Mouse (Mus musculus): Measurements from ENCODE around the gene Klhdc1. TPM values are rescaled to one million over a fixed set of nuclear protein-coding genes. Genes with fewer than 3 reads are reported as not detected.

Gene Klhdc1
- total RNA-seq, 2 experiments from 2014 or later, result 20.4 to 22.5 TPM

DNA sequence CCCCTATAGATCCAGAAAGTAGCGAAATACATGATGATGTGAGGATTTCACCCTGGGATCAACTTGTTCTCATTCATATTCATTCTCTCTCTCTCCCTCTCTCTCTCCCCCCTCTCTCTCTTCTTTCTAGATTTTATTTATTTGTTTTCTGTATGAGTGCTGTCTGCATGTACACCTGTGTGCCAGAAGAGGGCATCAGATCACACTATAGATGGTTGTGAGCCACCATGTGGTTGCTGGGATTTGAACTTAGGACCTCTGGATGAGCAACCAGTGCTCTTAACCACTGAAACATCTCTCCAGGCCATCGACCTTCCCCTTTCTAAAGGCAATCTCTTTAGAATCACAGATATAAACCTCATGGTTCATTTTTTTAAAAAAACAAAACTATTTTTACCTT is 32.5 kb upstream of the Klhdc1 start:
- no peak overlapping the region for H3K27ac ChIP-seq
- intact Hi-C loops (cut with DNase I), result no loop called here
- no peak for DNase-seq (ENCODE audit: extremely low spot score in 1 of 2, low spot score in 2 of 2)
- no peak; the same call in 1 of the 2 replicates for TF ChIP-seq CTCF (IDR thresholded peaks at IDR 0.05)
- H3K4me3 ChIP-seq, result no peak overlapping the region

DNA sequence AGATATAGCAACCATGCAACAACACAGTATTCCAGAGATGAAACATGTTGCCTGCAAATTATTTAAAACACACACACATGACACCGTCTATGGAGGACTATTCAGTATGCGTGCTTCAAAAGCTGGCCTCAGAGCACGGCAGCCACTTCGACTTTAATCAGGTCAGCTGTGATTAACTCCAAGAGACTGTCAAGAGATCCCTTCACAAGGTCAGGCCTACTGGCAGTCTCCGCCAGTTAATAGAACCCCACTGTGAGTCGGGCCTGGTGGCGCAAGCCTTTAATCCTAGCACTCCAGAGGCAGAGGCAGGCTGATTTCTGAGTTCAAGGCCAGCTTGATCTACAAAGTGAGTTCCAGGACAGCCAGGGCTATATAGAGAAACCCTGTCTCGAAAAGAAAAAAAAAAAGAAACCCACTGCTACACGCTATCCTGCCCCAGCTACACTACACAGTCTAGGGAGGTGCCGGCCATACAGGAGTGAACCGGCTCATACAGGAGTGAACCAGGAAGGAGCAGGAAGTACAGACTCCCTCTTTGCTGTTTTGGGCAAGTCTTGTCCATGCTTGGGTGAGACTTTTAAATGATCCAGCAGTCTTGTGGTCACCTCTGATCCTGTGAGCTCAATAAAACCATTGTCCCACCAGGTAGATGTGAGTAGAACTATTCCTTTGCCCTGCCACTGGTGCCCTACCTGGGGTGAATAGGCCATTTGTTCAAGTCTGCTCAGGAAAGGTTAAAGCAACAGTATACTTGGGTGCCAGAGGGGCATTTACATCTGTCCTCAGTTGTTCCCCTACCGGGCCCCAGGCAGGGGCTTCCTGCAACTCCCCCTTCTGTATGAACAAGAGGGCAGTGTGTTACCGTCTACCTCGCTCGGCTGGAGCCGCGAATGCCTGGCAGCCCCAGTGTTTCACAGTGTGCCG is 30.7 kb upstream of the Klhdc1 start:
- TF ChIP-seq CTCF (IDR thresholded peaks at IDR 0.05), result no peak
- intact Hi-C loops (cut with DNase I), result no loop called here
- Histone ChIP-seq H3K4me3 (no peak overlapping the region), H3K27ac (no peak overlapping the region)
- DNase-seq (ENCODE audit: extremely low spot score in 1 of 2, low spot score in 2 of 2), result no peak

DNA sequence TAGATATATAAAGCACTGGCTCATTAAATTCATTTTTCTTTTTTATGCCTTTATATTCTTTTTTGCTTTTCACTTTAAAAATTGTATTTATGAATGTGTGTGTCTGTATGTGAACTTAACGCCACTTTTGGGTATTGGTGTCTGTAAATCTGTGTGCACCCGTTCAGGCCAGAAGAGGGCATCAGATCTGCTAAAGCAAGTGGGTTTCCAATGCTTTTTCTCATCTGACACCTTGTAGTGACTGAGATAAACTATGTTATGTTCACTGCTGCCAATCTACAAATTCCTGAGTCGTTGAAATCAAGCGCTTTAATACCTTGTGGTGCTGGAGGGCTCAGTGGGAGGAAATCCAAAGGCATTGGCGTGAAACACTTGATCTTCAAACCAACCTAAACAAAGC is 29.9 kb upstream of the Klhdc1 start:
- Histone ChIP-seq H3K4me3 (no peak overlapping the region), H3K27ac (no peak overlapping the region)
- peak; percentile 43 for TF ChIP-seq CTCF (IDR thresholded peaks at IDR 0.05)
- intact Hi-C loops (cut with DNase I), result no loop called here
- DNase-seq (ENCODE audit: extremely low spot score in 1 of 2, low spot score in 2 of 2), result no peak

DNA sequence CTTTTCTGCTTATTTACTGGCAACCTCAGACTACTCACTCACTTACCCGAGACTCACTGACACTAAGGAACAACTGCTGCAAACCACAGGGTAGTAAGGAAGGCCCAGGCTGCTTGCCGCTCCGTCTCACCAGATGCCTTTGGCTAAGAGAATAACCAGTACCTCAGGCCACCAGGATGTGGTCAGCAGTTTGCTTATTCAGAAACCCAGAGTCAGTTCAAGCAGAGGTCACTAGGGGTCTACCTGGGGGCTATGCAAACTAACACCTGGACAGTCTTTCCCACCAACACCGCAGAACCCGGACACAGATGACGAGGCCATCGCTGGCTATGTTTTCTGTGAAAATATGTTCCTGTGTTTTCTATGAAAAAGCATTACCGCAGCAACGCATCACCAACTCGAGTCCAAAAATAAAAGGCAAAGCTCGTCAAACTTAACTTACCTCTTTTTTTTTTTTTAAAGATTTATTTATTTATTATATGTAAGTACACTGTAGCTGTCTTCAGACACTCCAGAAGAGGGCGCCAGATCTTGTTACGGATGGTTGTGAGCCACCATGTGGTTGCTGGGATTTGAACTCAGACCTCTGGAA is 27.7 kb upstream of the Klhdc1 start:
- Histone ChIP-seq H3K27ac (no peak overlapping the region), H3K4me3 (no peak overlapping the region)
- intact Hi-C loops (cut with DNase I), result no loop called here
- no peak for DNase-seq (ENCODE audit: extremely low spot score in 1 of 2, low spot score in 2 of 2)
- no peak; the same call in 1 of the 2 replicates for TF ChIP-seq CTCF (IDR thresholded peaks at IDR 0.05)

DNA sequence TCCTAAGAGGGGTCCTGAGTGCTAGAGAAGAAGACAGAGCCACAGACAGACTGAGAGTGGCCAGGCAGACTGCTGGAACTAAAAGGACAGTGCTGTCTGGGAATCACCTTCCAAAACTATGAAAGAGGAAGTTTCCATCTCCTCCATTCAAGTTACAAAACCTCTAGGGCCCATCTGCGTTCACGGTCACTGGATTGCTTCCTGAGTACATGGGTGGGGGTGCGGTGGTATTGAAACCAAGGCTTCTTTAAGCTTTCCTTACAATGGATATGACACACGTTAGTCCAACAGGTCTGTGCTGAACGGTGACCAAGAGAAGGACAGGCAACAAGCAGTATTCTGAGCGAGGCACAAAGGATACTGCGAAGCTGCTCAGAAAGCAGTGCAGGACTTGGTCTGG is 26.6 kb upstream of the Klhdc1 start:
- no peak for DNase-seq (ENCODE audit: extremely low spot score in 1 of 2, low spot score in 2 of 2)
- Histone ChIP-seq H3K4me3 (no peak overlapping the region), H3K27ac (no peak overlapping the region)
- intact Hi-C loops (cut with DNase I), result no loop called here
- TF ChIP-seq CTCF (IDR thresholded peaks at IDR 0.05), result no peak

DNA sequence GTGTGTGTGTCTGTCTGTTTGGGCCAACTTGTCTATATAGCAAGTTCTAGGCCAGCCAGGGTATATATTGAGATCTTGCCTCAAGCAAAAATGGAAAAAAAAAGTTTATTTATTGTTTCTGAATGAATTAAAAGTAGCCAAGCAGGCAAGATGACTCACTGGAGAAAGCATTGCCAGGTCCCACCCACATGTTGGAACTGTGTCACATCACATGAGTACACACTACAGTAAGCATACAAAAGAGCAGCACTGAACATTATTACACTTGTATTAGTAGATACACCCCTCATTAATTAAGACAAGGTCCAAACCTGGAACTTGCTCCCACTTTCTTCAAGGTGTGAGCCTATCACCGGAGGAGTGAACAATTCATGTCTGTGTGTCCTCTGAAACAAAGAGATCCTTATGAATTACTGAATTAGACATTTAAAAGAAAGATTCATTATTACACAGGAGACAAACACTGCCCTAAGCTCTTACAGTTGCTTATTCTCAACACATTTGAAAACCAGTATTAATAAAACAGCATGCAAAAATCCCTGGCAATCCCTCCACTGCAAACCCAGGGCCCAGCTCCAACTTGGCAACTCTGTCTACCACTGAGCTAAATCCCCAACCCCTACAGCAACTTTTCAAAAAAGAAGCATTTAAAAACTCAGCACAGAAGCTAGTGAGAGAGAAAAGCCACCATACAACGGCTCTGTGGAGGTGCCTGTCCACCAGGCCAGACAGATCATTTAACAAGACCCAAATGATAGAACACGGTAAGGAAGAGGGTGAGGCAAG is 25.8 kb upstream of the Klhdc1 start:
- DNase-seq (ENCODE audit: extremely low spot score in 1 of 2, low spot score in 2 of 2), result peak; percentile 28 to 38
- Histone ChIP-seq H3K27ac (no peak overlapping the region), H3K4me3 (no peak overlapping the region)
- intact Hi-C loops (cut with DNase I), result no loop called here
- TF ChIP-seq CTCF (IDR thresholded peaks at IDR 0.05), result no peak

DNA sequence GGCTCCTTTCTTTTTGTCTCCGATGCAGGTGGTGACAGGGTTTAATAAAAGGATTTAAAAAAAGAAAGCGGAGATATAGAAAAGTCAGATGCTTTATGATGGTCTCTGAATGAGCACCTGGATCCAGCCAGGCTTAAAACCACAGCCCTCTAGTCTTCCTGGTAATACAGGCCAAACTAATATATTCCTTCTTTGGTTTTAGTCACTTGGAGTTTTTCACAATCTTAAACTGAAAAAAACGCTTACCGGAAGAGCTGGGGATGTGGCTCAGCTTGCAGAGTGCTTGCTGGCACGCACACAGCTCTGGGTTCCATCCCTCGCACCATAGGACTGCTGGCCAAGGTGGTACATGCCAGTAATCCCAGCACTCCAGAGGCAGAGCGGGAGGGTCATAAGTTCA is 24.4 kb upstream of the Klhdc1 start:
- TF ChIP-seq CTCF (IDR thresholded peaks at IDR 0.05), result no peak
- Histone ChIP-seq H3K4me3 (no peak overlapping the region), H3K27ac (no peak overlapping the region)
- no peak for DNase-seq (ENCODE audit: extremely low spot score in 1 of 2, low spot score in 2 of 2)
- intact Hi-C loops (cut with DNase I), result no loop called here

DNA sequence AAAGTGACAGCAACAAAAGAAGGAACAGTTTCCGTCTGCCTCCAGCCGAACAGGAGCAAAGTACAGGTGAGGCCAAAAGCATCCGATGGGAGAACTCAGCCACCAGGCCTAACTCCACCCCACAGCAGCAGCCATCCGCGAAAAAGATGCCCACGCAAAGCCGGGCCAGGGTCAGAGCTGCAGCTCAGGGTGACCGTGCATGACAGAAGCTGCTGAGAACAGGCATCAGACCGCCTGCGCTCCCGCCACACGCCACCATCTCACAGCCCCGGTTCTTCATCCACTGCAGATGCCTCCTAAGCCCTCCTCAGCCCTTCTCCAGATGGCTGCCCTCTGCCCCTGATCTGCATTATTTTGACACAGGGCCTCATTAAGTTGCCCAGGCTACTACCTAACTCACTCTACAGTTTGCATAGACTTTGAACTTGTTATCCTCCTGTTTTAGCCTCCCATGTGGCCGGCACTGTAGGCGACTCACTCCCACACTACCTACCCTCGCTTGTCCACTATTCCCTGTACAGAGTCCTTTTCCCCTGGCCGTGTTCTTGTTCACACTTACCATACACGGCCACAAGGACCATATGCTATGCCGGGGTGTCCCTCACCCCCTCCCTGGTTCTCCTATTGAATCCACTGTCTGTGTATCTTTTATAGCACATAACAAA is 20.2 kb upstream of the Klhdc1 start:
- DNase-seq (ENCODE audit: extremely low spot score in 1 of 2, low spot score in 2 of 2), result no peak
- no peak overlapping the region for H3K4me3 ChIP-seq
- no peak for TF ChIP-seq CTCF (IDR thresholded peaks at IDR 0.05)
- no peak overlapping the region for H3K27ac ChIP-seq
- intact Hi-C loops (cut with DNase I), result no loop called here

DNA sequence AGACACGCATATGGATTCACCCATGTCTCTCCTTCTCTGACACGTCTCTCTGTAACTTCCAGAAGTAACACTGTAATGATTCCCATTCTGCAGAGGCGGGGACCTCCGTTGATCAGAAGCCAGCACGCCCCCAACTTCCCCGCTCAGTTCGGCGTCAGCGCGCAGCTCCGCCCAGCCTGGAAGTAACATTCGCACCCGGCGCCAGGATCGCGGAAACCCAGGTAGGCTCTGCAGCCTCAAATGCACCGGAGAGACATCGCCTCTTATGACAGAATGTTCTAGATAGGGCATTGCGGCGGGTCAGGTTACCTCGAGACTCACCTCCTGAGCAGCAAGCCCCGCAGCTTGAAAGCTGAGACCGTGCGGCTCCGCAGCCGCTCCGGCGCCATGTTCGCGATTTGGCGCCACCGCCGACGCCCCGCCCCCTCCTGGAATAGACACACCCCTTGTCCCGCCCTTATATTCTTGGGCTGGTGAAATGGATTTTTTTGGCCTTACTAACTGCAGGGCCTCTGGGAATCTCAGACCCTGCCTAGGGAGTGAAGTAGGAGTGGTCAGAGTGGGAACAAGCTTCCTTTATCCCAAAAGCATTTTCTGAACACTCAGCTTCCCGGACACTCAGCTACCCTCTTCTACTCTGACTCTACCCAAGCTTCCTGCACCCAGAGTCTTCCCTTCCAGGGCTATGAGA is 13.1 kb upstream of the Klhdc1 start, which contains the start of gene Pole2:
Pole2 (minus strand) TSS at position 420 of the 691 bp plus-strand sequence.
- intact Hi-C loops (cut with DNase I), result no loop called here
- no peak for TF ChIP-seq CTCF (IDR thresholded peaks at IDR 0.05)
- Histone ChIP-seq H3K4me3 (peak within 1 kb of the TSS; percentile 80), H3K27ac (no peak within 1 kb of the TSS)
- peak; percentile 82 for DNase-seq (ENCODE audit: extremely low spot score in 1 of 2, low spot score in 2 of 2)

DNA sequence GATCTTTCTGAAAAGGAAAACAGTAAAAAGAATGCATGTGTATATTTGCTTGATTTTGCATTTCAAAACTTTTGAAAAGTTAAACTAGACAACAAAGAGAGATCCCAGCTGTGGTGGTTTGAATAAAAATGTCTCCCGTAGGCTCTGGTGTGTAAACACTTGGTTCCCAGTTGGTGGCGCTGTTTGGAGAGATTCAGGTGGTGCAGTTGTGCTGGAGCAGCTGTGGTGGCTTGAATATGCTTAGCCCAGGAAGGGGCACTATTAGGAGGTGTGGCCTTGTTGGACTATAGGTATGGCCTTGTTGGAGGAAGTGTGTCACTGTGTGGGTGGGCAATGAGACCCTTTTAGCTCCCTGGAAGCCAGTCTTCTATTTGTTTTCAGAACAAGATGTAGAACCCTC is 11.7 kb upstream of the Klhdc1 start:
- TF ChIP-seq CTCF (IDR thresholded peaks at IDR 0.05), result no peak; the same call in none of the 2 replicates
- Histone ChIP-seq H3K4me3 (no peak overlapping the region), H3K27ac (no peak overlapping the region)
- intact Hi-C loops (cut with DNase I), result no loop called here
- DNase-seq (ENCODE audit: extremely low spot score in 1 of 2, low spot score in 2 of 2), result no peak

DNA sequence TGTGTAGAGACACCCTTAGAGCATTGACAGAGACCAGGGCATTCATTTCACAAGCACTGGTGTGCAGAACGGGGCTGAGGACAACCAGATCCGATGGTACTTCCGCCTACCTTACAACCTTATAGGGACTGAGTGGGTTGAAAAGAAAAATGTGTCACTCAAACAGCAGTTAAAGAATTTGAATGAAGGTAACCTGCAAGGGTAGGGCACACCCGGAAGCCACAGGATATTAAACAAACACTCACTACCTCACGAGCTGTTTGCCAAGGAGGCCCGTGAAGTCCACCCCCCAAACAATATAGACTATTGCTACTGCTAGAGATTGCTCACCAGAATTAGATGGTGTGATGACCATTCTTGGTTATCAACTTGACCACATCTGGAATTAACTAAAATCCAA is 5.2 kb upstream of the Klhdc1 start:
- no peak overlapping the region for H3K27ac ChIP-seq
- H3K4me3 ChIP-seq, result no peak overlapping the region
- no peak for TF ChIP-seq CTCF (IDR thresholded peaks at IDR 0.05)
- no peak for DNase-seq (ENCODE audit: extremely low spot score in 1 of 2, low spot score in 2 of 2)
- intact Hi-C loops (cut with DNase I), result no loop called here

Data from left cerebral cortex, adult 2 months (tissue).